Mouse (Mus musculus) gastrocnemius, postnatal 25 days (tissue): ENCODE measurements around the gene Atxn2. TPM values are rescaled to one million over a fixed set of nuclear protein-coding genes. Genes with fewer than 3 reads are reported as not detected.
A peak's percentile ranks its signal among the peaks of the same experiment; 100 is the strongest.

Source experiments
- DNase-seq: peaks from one replicate; pipeline ENCODE4 v3.0.0; 2022
- total RNA-seq, 2 experiments: library from RNA; stranded (reverse); gene quantifications; 1 replicate in 1 of 2; 2 replicates in 1 of 2; pipeline ENCODE4 v1.2.3; 2021

Atxn2 gene
- total RNA-seq, 2 experiments from 2014 or later: 94.1 to 97.6 TPM

DNA sequence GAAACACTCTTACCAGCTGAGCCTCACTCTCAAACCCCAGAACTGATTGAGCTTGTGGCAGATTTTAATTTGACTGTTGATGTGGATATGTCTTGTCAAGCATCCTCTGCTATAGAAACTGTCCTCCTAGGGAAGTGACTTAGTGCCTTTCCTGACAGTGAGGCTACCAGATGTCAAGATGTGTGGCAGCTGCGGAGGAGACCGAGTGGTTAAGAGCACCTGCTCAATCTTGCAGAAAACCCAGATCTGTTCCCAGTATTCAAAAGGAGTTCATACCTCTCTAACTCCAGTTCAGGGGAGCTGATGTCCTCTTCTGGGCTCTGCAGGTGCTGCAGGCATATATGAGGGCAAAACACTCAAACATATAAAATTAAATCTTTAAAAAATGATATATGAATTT is 53.9 kb downstream of the Atxn2 start:
- no peak for DNase-seq

GRCm38 (mm10) chr5:121766038-121766773 is 55.1 kb downstream of the Atxn2 start:
- DNase-seq: no peak

DNA sequence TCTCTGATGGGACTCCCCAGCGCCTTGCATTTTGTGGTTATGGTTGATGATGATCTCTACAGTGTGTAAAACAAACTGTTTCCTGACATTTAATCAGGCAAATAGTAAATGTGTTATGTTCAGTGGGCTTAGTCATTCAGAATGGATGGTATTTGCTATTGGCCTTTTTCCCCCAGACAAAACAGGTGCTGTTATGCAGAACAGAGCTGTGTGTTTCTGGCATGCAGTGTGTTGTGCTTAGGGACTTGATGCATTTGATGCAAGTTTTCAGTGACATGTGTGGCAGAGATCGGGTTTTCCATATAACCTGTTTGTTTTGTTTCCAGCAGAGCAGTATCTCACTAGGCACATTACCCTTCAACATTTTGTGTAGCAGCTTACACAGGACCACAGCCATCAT is 56.4 kb downstream of the Atxn2 start:
- no peak for DNase-seq

- DNase-seq: peak; percentile 15
These were observed 58.7 kb downstream of the Atxn2 start for GRCm38 (mm10) chr5:121769827-121770226.

GRCm38 (mm10) chr5:121771611-121772010 is 60.5 kb downstream of the Atxn2 start:
- DNase-seq: no peak

DNA sequence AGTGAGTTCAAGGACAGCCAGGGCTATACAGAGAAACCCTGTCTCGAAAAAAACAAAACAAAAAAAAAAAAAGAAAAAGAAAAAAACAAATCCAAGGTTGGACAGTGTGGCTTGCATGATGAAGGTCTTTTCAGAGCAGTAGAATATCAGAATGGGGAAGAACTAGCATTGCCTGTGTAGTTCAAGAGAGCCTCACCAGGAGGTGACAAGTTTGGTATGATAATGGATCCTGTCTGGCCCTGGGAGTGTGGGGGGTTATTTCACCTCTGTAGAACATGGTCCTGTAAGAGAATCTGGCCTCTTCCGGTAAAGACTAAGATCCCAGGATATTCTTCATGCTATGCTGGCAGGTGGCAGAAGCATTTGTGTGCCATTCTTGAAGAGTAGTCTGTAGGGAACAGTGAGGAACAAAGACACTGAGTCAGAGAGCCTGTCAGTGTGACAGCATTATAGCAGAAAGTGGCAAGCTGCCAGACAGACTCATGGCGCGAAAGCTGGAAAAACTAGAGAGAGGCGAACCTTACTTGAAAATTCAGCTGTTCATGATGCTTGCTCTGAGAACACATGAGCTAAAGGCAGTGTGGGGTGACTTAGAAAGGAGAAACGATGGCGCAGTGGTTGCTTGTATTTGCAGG is 67.5 kb downstream of the Atxn2 start:
- DNase-seq: no peak

- no peak for DNase-seq
These were observed 69.0 kb downstream of the Atxn2 start for GRCm38 (mm10) chr5:121780180-121780579.

GRCm38 (mm10) chr5:121782467-121782866 is 71.3 kb downstream of the Atxn2 start:
- DNase-seq: no peak

DNA sequence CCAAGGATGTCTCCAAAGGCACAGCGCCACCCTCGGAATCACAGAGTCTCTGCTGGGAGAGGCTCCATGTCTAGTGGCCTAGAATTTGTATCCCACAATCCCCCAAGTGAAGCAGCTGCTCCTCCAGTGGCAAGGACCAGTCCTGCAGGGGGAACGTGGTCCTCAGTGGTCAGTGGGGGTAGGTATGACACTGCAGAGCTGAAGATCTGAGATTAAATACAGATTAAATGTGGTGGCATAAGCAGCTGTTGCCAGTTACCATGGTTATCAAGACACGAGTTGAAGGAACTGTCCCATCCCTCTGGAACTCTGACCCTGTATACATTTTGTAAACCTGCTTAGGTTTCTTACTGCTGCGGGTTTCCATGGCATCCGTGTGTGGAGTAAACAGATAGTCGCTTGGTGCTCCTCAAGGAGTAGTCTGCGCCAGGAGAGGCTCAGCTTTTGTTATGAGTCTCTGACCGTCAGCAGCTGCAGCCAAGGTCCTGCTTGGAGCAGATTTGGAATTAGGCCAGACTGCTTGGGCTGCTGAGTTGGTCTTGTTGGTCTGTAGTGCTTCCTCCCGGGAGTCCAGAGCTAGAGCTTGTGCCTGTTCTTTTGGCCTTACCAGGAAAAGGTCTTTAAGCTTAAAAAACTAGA is 72.8 kb downstream of the Atxn2 start:
- peak; percentile 59 for DNase-seq

DNA sequence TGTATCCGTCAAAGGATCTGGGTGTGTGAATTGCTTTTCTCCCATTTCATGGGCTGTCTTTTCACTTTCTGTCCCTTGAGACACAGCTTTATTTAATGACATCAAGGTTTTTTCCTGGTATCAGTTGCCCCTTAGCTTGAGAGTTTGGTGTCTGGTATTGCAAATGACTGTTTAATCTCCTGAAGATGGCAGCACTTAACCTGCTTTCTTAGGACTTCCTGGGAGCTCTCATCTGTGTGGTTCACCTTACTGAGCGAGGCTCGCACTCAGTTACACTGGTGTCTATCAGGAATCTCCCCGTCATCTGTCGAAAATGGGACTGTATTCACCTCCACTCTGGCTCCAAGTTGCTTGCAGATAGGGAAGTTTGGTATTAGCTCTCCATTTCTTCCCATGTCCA is 79.9 kb downstream of the Atxn2 start:
- no peak for DNase-seq

- DNase-seq: no peak
These were observed 84.7 kb downstream of the Atxn2 start for GRCm38 (mm10) chr5:121795800-121796199.

- no peak for DNase-seq
These were observed 87.3 kb downstream of the Atxn2 start for GRCm38 (mm10) chr5:121798447-121798846.

DNA sequence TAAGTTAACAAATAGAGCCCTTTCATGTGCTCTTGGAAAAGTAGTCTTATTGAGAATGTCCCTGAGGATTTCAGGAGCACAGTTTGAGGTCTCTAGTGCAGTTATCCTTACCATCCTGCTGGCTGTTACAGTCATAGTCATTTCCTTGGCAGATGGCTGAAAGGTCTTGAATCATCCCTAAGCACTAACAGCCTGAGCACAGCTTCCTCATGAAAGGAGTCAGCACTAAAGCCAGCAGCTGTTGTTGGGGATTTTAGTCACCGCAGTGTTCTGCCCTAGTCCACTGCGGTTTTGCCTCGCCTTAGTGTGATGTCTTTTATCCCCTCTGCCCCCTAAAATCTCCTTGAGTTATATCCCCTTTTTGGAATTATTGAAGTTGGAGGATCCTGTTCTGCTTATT is 96.0 kb downstream of the Atxn2 start:
- no peak for DNase-seq

- DNase-seq: no peak
These were observed 97.1 kb downstream of the Atxn2 start for GRCm38 (mm10) chr5:121808202-121808601.

GRCm38 (mm10) chr5:121809667-121810224 is 98.6 kb downstream of the Atxn2 start:
- DNase-seq: no peak

DNA sequence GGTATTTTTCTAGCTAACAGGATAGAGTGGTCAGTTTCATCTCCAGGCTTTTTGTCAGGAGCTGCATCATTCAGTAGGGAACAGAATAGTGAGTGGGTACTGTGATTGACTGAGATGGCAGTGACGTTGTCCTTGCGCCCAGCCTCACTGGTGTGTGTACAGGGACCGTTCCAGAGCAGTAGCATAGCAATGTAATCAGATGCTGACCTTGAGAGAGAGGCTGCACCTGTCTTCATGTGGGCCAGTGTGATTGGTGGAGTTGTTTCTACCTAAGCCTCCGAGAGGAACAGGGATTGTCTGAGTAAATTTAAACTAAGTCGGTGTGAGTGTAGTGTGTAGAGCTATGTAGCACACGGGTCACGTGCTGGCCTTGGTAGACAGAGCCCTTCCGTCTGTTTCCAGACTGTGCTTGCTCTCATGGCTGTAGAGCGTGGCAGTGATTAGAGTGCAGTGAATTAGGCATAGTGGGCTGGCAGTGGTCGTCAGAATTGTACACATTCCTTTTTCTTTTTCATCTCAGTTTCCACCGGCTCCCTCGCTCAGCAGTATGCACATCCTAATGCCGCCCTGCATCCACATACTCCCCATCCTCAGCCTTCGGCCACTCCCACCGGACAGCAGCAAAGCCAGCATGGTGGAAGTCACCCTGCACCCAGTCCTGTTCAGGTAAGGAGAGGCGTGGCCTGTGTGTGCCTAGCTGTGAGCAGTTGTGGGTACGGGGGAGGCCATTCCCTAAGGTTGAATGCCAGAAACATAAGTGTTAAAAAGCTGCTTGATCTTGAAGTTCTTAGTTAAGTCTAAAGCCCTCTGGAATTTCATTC is 99.4 kb downstream of the Atxn2 start:
- no peak for DNase-seq

DNA sequence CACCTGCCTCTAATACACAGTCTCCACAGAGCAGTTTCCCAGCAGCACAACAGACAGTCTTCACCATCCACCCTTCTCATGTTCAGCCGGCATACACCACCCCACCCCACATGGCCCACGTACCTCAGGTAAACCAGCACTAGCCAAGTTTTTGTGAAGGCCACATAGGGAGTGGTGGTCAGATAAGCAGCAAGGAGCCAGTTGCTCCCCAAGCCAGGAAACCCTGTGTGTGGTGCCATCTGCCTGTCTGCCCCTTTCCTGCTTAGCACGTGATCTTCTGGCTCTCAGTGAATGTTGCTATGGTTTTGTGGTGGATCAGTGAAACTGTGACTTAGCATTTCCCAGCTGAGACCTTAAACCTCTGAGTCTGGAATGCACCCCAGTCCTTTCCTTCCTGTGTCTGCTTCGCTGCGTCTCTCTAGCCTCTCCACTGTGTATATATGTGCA is 100.4 kb downstream of the Atxn2 start:
- DNase-seq: no peak

DNA sequence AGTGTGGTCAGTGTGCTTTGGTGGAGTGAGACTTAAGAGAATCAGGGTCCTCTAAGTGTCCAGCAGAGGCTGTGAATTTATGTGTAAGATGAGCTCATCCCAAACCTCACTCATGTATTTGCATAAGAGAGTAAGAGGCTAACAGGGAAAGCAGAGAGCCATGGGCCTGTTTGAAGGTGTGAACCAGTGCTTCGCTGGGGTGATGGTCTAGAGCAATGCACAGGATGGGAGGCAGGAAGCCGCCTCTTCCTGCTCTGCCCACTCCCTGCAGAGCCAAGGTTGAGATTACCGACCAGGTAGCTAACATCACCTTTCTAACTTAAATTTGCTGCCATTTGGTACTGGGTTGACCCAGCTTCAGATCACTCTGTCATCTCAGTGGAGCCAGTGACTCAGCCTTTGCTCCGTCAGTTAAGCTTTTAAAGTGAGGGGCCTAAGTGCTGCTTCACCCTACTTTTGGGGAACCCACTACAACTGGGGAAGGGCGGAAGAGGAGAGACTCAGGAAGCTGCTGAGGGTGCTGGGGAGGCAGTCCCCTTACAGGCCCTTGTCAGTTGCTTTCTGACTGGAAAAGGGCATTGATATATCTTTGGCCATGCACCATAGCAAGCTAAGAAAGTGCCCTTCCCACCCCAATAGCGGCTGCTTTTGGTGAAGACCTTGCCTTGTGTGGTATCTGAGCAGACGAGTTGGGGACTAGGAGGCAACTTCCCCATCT is 101.5 kb downstream of the Atxn2 start:
- no peak for DNase-seq

- DNase-seq: no peak
These were observed 102.6 kb downstream of the Atxn2 start for GRCm38 (mm10) chr5:121813744-121814143.

DNA sequence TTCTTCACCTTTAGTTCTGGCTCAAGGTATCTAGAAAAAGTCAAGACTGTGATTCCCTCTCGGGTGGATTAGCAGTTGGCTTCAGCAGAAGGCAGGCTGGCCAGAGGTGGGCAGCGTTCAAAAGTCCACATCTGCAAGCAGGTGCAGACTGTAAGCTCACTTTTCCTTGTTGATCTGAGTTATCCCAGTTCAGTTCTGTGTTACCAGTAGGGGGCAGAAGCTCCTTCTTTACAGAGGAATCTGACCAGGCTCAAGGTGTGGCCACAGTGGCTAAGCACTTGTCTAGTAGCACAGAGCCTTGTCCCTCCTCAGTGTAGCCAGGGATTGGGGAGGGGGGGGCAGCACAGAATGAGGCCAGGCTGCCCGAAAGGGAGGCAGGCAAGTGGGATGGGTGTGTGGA is 103.9 kb downstream of the Atxn2 start:
- peak; percentile 53 for DNase-seq

DNA sequence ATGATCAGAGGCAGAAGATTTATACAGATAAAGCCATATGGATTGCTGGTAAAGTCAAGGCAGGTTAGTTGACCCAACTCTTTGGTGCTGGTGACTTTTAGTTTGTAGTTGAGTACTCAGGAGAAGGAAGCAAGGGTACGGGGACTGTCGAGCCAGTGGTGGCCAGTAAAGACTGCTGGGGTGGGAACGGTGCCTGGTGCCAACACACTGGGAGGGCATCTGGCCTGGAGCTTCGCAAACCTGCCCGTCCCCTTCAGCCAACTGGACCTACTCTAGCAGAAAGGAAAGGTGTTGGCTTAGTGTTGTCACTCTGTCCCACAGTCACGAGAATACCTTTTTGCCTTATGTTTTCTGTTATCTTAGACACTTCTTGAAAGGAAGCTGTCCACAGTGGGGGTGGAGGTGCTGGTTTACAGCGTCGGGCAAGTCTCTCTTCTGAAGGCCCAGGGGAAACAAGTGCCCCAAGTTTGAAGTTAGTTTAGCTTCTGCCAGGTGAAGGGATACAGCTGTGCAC is 104.8 kb downstream of the Atxn2 start:
- DNase-seq: no peak
